Mouse (Mus musculus): ENCODE results near the gene Tmem136. TPM values are rescaled to one million over a fixed set of nuclear protein-coding genes. Genes with fewer than 3 reads are reported as not detected.

Tmem136 gene
- 7.5 and 8.6 TPM in 2 replicates for polyA plus RNA-seq (2015; fragmentation: Nextera tagmentation; extraction: Ambion mirVana)

DNA sequence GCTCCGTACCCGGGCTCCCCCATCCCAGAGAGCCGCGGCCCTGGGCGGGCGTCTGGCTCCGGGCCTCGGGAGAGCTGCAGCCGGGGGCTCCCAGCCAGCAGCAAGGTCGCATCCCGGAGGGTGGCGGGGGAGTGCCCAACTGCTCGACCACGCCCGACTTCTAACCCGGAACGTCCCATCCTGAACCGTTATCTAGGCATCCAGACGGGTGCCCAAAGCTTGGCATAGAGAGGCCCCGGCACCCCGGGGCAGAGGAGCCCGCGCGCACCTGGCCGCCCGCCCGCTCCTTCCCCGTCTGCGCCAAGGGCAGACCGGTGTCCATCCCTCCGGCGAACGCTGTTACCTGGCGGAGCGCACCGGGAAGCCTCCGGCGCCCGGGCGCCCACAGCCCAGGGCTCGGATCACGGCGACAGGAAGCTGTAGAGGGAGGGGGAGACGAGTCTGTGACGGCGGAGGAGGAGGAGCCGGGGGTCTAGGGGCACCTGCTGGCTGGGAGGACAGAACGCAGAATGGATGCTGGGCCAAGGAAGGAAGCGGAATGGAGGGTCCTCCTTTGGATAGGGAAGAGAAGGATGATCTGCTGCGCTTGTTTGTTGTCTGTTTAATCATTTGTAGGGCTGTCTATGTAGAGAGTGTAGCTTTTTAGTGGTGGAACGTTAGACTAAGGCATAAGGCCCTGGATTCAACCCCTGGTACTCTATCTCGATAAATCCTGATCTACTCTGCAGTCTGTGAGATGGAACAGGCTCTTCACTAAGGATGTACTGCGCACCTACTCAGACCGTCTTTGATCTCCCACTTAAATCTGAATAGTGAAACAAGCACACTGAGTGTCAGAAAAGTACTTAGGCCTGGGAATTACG is at the start of gene Tmem136:
Tmem136 (minus strand) TSS at position 437 of the 863 bp plus-strand sequence.
- Histone ChIP-seq H3K4me1 (peaks cover 19% of the 10 kb centered on the region), H3K36me3 (peaks cover 4% of the 10 kb centered on the region), H3K4me2 (peak within 1 kb of the TSS; percentile 81), H3K9ac (peak within 1 kb of the TSS; percentile 71), H3K27me3 (no peaks in the 10 kb centered on the region), H3K4me3 (replicated peaks) (peak within 1 kb of the TSS; percentile 87), H3K9me3 (replicated peaks) (no peaks in the 10 kb centered on the region), H3K27ac (peak within 1 kb of the TSS; percentile 65)
- WGBS = 3% methylated on average over 55 of the region's 55 CpGs
- ATAC-seq (replicated peaks; ENCODE audit: low FRiP score) = peak; percentile 86

DNA sequence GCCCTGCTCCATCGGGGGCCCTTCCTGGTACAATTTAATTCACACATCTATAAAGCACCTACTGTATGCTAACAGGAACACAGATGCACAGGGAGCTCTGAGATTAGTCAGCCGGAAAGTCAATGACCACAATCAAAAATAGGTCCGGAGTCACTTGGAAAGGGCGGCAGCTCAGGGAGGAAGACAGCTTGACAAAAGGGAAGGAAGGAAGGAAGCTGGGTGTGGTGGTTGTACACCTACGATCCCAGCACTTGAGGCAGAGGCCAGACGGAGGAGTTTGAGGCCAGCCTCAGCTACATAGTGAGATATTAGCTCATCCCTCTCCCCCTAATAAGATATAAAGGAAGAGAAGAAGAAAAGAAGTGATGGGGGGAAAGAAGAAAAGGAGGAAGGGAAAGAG is 39.6 kb upstream of the Tmem136 start:
- Histone ChIP-seq H3K4me2 (no peak overlapping the region), H3K27ac (no peak overlapping the region), H3K4me3 (replicated peaks) (no peak overlapping the region), H3K27me3 (peaks cover 10% of the 10 kb centered on the region; the same call in 1 of the 2 replicates), H3K4me1 (no peaks in the 10 kb centered on the region), H3K9ac (no peak overlapping the region), H3K9me3 (replicated peaks) (no peaks in the 10 kb centered on the region), H3K36me3 (no peaks in the 10 kb centered on the region)
- WGBS = 73% methylated on average over 6 of the region's 6 CpGs
- ATAC-seq (replicated peaks; ENCODE audit: low FRiP score) = no peak

DNA sequence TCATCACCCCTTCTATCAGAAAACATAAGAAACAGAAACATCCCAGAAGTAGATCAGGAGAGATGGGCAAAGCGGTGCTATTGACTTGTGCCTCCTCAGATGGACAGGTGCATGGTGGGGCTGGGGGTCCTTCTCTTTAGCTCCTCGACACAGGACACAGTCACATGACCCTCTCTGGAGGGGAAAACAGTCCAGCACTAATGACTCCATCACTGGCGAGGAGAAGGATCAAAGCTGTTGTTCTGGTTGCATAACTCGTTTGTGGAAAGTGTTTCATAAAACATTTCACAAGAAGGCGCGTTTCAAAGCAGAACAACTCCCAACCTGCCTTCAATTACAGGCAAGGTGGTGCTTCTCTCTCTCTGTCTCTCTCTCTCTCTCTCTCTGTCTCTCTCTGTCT is 35.4 kb upstream of the Tmem136 start:
- Histone ChIP-seq H3K4me2 (no peak overlapping the region), H3K9me3 (replicated peaks) (no peaks in the 10 kb centered on the region), H3K4me3 (replicated peaks) (no peak overlapping the region), H3K27ac (no peak overlapping the region), H3K4me1 (peaks cover 9% of the 10 kb centered on the region), H3K9ac (no peak overlapping the region), H3K27me3 (peaks cover 10% of the 10 kb centered on the region; the same call in 1 of the 2 replicates), H3K36me3 (no peaks in the 10 kb centered on the region)
- ATAC-seq (replicated peaks; ENCODE audit: low FRiP score) = no peak
- WGBS = 66% methylated on average over 6 of the region's 6 CpGs

DNA sequence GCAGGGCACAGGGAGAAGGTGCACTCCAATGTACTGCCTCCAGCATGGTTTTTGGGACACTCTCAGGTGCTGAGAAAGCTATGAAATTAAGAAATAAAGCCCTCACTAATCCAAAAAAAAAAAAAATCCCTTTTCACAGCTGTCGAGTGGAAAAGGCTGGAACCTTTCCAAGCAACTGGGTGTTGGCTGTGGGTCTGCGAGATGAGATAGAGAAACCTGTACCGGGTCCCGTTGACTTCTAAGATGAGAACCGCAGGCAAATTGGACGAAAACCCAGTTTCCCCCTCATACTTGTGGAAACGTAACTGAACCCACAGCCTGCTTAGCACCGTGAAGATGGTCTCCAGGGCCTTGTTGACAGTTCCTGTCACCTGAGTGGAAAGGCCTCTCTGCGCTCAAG is 34.6 kb upstream of the Tmem136 start:
- no peak overlapping the region for H3K4me3 ChIP-seq (replicated peaks)
- H3K9ac ChIP-seq = no peak overlapping the region
- H3K27me3 ChIP-seq = peaks cover 10% of the 10 kb centered on the region; the same call in 1 of the 2 replicates
- no peak overlapping the region for H3K27ac ChIP-seq
- no peaks in the 10 kb centered on the region for H3K9me3 ChIP-seq (replicated peaks)
- H3K4me1 ChIP-seq = peaks cover 9% of the 10 kb centered on the region
- no peaks in the 10 kb centered on the region for H3K36me3 ChIP-seq
- no peak for ATAC-seq (replicated peaks; ENCODE audit: low FRiP score)
- H3K4me2 ChIP-seq = no peak overlapping the region
- WGBS = 68% methylated on average over 9 of the region's 9 CpGs

DNA sequence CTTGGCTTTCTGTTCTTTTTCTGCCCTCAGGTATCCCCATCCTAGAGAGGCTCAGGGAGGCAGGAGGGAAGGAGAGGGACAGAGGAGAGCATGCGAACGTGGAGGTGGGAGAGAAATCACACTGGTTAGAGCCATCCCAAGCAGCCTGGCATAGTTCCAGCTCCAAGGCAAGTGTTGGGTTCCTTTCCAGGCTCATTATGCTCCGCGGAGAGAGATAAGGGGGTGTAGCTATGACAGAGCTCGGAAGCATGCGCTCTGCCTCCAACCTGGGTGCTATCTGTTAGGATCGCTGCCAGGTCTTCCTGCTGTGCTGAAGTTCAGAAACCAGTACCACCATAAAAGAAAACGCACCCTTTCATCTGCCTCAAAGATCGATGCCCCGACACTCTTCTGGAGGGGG is 33.7 kb upstream of the Tmem136 start:
- H3K4me2 ChIP-seq = no peak overlapping the region

DNA sequence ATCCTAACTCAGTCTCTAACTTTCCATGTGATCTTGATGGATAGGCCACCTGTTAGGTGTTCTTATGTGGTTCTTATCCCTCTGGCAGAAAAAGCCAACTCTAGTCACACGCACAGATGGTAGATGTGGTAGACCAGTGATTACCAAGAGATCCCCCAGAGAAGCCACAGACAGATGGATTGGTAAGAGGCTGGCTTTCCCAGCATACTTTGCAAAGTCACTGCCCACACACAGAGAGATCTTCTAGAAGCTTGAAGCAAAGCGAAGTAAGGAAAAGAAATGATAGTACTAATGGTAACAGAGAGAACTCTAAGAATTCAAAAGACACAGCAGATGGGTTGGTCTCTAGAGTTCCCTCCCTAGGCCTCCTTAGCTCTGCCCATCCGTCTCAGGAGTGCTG is 33.1 kb upstream of the Tmem136 start:
- Histone ChIP-seq H3K27ac (no peak overlapping the region), H3K4me3 (replicated peaks) (no peak overlapping the region), H3K27me3 (0 out of 2 replicates have a peak, but pooled peaks cover 6% of the 10 kb centered on the region), H3K4me2 (no peak overlapping the region), H3K36me3 (no peaks in the 10 kb centered on the region), H3K4me1 (peaks cover 9% of the 10 kb centered on the region), H3K9me3 (replicated peaks) (no peaks in the 10 kb centered on the region), H3K9ac (no peak overlapping the region)
- WGBS = 86% methylated on average over 3 of the region's 3 CpGs
- ATAC-seq (replicated peaks; ENCODE audit: low FRiP score) = no peak

More for the DNA sequence above, 33.7 kb upstream of the Tmem136 start:
- Histone ChIP-seq H3K9ac (no peak overlapping the region), H3K27me3 (peaks cover 7% of the 10 kb centered on the region; the same call in 1 of the 2 replicates), H3K9me3 (replicated peaks) (no peaks in the 10 kb centered on the region), H3K4me1 (peaks cover 9% of the 10 kb centered on the region), H3K36me3 (no peaks in the 10 kb centered on the region), H3K4me3 (replicated peaks) (no peak overlapping the region), H3K27ac (no peak overlapping the region)
- ATAC-seq (replicated peaks; ENCODE audit: low FRiP score) = no peak
- 36% methylated on average over 10 of the region's 10 CpGs for WGBS

DNA sequence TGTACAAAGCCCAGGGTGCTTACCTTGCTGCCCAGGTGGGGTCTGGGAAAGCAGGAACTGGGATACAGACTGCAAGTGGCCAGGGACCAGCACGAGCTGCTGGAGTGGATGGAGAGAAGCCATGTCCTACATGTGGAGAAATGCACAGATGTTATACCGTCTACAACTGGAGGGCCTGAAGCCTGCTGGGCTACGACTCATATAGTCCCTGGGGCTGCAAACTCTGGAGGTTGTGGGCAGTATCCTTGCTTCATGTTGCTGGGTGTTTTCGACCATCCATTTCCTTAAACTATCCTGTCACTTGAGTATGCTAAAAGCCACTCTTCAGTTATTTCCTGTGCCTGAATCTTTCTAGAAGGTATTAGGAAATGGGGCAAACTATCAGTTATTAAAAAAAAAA is 28.8 kb upstream of the Tmem136 start:
- no peak for ATAC-seq (replicated peaks; ENCODE audit: low FRiP score)
- WGBS = 85% methylated on average over 4 of the region's 4 CpGs

DNA sequence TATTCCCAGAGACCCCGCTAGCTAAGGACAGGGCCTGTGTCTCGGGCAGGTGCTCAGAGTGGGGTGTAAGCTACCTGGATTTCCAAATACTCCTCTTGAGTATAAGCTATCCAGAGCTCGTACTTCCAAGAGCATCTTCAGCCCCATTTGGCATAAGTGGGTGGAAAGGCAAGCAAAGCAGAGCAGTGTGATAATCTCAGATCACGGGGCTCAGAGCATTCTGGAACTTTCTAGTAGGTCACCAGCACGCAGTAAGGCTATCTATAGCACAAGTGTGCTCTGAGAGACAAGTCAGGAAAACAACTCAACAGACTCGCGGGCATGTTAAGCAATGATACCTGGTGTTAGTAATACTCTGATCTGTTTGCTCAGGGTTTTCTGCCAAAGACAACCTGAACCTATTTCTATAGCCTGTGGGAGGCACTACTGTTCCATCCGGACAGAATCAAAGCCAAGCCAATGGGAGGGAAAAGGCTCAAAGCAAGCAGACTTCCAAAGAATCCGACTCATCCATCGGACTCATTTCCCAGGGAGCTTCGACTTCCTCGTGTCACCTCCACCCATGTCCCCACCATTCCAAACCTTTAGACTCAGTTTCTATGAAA is 27.9 kb upstream of the Tmem136 start:
- 65% methylated on average over 12 of the region's 12 CpGs for WGBS
- H3K4me1 ChIP-seq = no peaks in the 10 kb centered on the region
- H3K4me2 ChIP-seq = no peak overlapping the region
- ATAC-seq (replicated peaks; ENCODE audit: low FRiP score) = no peak
- H3K36me3 ChIP-seq = no peaks in the 10 kb centered on the region
- H3K27ac ChIP-seq = no peak overlapping the region
- H3K4me3 ChIP-seq (replicated peaks) = no peak overlapping the region
- no peaks in the 10 kb centered on the region for H3K9me3 ChIP-seq (replicated peaks)
- H3K27me3 ChIP-seq = no peaks in the 10 kb centered on the region
- H3K9ac ChIP-seq = no peak overlapping the region

More for the DNA sequence above, 28.8 kb upstream of the Tmem136 start:
- H3K27me3 ChIP-seq = no peaks in the 10 kb centered on the region
- no peaks in the 10 kb centered on the region for H3K9me3 ChIP-seq (replicated peaks)
- H3K4me3 ChIP-seq (replicated peaks) = no peak overlapping the region
- H3K9ac ChIP-seq = no peak overlapping the region
- H3K27ac ChIP-seq = no peak overlapping the region
- no peak overlapping the region for H3K4me2 ChIP-seq
- H3K4me1 ChIP-seq = peaks cover 4% of the 10 kb centered on the region
- no peaks in the 10 kb centered on the region for H3K36me3 ChIP-seq

DNA sequence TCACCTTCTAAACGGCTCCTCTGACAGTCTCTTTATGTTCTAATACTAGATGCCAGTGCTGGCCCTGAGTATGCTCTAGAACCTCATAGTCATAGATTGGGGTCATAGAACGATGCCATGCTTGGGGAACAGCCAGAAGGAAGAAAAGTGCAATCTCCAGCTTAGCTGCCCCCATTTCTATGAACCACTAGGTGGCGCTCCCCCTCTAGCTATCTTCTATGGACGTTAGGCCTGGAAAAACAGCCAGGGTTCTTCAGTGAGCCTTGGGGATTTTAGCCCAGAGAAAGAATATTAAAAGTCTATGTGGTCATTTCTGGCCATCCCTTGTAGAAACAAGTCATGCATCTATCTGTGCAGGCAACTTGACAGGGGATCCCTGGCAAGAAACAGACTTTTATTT is 25.5 kb upstream of the Tmem136 start:
- Histone ChIP-seq H3K9ac (no peak overlapping the region), H3K36me3 (no peaks in the 10 kb centered on the region), H3K4me1 (peaks cover 6% of the 10 kb centered on the region; the same call in 1 of the 2 replicates), H3K9me3 (replicated peaks) (no peaks in the 10 kb centered on the region), H3K27ac (no peak overlapping the region), H3K4me3 (replicated peaks) (no peak overlapping the region), H3K27me3 (no peaks in the 10 kb centered on the region), H3K4me2 (no peak overlapping the region)
- no peak; the same call in 1 of the 2 replicates for ATAC-seq (replicated peaks; ENCODE audit: low FRiP score)
- WGBS = 3% methylated on average over 4 of the region's 4 CpGs

DNA sequence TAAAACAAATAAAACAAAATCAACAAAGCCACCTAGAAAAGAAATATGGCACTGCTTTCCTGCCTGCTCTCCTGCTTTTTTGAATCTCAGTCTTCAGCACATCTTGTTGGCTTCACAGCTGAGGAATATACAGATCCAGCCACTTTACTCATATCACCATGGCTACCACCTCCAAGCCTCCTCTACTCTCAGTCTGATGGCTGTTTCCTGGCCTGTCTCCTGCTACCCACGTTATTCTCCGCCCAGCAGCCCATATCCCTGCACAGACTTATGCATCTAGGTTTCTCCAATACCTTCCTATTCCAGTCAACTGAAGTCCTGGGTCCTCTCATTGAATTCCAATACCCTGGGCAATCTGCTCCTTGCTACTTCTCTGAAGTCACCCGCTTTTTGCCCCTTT is 17.2 kb upstream of the Tmem136 start:
- H3K36me3 ChIP-seq = no peaks in the 10 kb centered on the region
- no peak overlapping the region for H3K4me3 ChIP-seq (replicated peaks)
- no peaks in the 10 kb centered on the region for H3K9me3 ChIP-seq (replicated peaks)
- peaks cover 24% of the 10 kb centered on the region for H3K4me1 ChIP-seq
- H3K9ac ChIP-seq = no peak overlapping the region
- no peak for ATAC-seq (replicated peaks; ENCODE audit: low FRiP score)
- no peak overlapping the region for H3K4me2 ChIP-seq
- WGBS = 75% methylated on average over 3 of the region's 3 CpGs
- H3K27me3 ChIP-seq = no peaks in the 10 kb centered on the region
- no peak overlapping the region for H3K27ac ChIP-seq

DNA sequence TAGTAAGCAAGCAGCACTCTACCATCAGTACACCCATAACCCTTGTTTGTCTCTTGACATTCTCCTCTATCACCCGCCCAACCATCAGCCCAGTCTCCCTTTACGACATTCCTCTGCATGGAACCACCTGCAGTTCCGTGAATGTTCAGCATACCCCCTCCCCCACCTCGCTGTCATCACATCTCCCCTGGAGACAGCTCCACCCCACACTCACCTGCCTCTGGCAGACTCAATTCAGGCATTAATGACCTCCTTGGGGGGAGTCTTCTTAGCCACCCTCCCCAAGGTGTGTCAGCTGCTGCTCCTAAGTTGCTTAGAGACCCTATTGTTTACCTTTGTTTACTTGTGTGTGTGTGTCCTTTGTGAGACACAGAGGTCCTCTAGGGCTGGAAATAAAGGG is 16.0 kb upstream of the Tmem136 start:
- Histone ChIP-seq H3K9me3 (replicated peaks) (no peaks in the 10 kb centered on the region), H3K4me3 (replicated peaks) (no peak overlapping the region), H3K9ac (no peak overlapping the region), H3K36me3 (no peaks in the 10 kb centered on the region), H3K27ac (no peak overlapping the region), H3K27me3 (no peaks in the 10 kb centered on the region), H3K4me2 (no peak overlapping the region), H3K4me1 (peaks cover 22% of the 10 kb centered on the region)
- no peak for ATAC-seq (replicated peaks; ENCODE audit: low FRiP score)
- WGBS = 33% methylated on average over 4 of the region's 4 CpGs

DNA sequence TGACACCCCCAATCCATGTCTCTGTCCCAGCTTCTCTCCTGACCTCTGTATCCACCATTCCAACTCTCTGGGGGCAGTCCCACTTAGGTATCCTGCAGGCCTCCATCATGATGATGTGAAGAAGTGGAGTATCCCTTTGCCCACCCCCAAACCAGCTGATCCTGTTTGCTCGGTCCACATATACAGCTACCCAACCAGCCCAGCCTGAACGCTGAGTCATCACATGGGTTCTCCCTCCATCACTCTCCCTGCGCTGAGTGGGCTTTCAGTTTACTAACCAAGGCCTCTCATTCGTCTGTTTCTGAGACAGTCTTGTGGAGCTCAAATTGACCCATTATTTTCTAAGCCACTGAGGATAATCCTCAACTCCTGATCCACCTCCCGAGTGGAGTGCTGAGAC is 15.6 kb upstream of the Tmem136 start:
- H3K4me2 ChIP-seq = no peak overlapping the region
- 0 out of 2 replicates have a peak, but pooled peaks have one; percentile 33 for ATAC-seq (replicated peaks; ENCODE audit: low FRiP score)
- no peaks in the 10 kb centered on the region for H3K27me3 ChIP-seq
- no peak overlapping the region for H3K27ac ChIP-seq
- H3K4me1 ChIP-seq = peaks cover 18% of the 10 kb centered on the region
- no peak overlapping the region for H3K4me3 ChIP-seq (replicated peaks)
- WGBS = 69% methylated on average over 5 of the region's 5 CpGs
- H3K9me3 ChIP-seq (replicated peaks) = no peaks in the 10 kb centered on the region
- no peak overlapping the region for H3K9ac ChIP-seq
- no peaks in the 10 kb centered on the region for H3K36me3 ChIP-seq
